Mouse (Mus musculus): ENCODE data around the gene Ccdc57. TPM values are rescaled to one million over a fixed set of nuclear protein-coding genes. Genes with fewer than 3 reads are reported as not detected.

Ccdc57 gene
- polyA plus RNA-seq, 1 experiment from 2014 or later = 5.6 TPM

GRCm38 (mm10) chr11:120965587-120965986 lies 32.9 kb upstream of the Ccdc57 start:
- H3K4me1 ChIP-seq (ENCODE audit: control insufficient read depth, insufficient read depth, low read length) = 0 out of 2 replicates have a peak, but pooled peaks cover 2% of the 10 kb centered on the region
- H3K27me3 ChIP-seq (ENCODE audit: control insufficient read depth, insufficient read depth, low read length) = no peaks in the 10 kb centered on the region
- H3K9me3 ChIP-seq (ENCODE audit: control insufficient read depth, low read depth, low read length) = no peaks in the 10 kb centered on the region
- no peak overlapping the region for H3K27ac ChIP-seq (ENCODE audit: low read length)
- no peak overlapping the region for H3K9ac ChIP-seq (replicated peaks; ENCODE audit: low read depth, low read length)
- peaks cover 97% of the 10 kb centered on the region for H3K36me3 ChIP-seq (ENCODE audit: control insufficient read depth, insufficient read depth, low read length)
- no peak overlapping the region for H3K4me2 ChIP-seq (replicated peaks; ENCODE audit: low read depth, low read length)
- 74% methylated on average over 4 of the region's 4 CpGs for WGBS
- H3K4me3 ChIP-seq (ENCODE audit: low read depth, low read length) = no peak overlapping the region
- ATAC-seq (ENCODE audit: insufficient number of reproducible peaks, insufficient read depth, low FRiP score, low read depth) = no peak

GRCm38 (mm10) chr11:120964195-120965157 lies 31.8 kb upstream of the Ccdc57 start:
- WGBS = 82% methylated on average over 10 of the region's 10 CpGs
- H3K4me1 ChIP-seq (ENCODE audit: control insufficient read depth, insufficient read depth, low read length) = 0 out of 2 replicates have a peak, but pooled peaks cover 2% of the 10 kb centered on the region

GRCm38 (mm10) chr11:120962909-120963308 lies 30.2 kb upstream of the Ccdc57 start:
- H3K9me3 ChIP-seq (ENCODE audit: control insufficient read depth, low read depth, low read length) = no peaks in the 10 kb centered on the region
- no peak overlapping the region for H3K9ac ChIP-seq (replicated peaks; ENCODE audit: low read depth, low read length)
- 90% methylated on average over 7 of the region's 7 CpGs for WGBS
- H3K4me1 ChIP-seq (ENCODE audit: control insufficient read depth, insufficient read depth, low read length) = 0 out of 2 replicates have a peak, but pooled peaks cover 2% of the 10 kb centered on the region
- H3K4me3 ChIP-seq (ENCODE audit: low read depth, low read length) = no peak overlapping the region
- no peaks in the 10 kb centered on the region for H3K27me3 ChIP-seq (ENCODE audit: control insufficient read depth, insufficient read depth, low read length)
- ATAC-seq (ENCODE audit: insufficient number of reproducible peaks, insufficient read depth, low FRiP score, low read depth) = no peak
- peaks cover 77% of the 10 kb centered on the region for H3K36me3 ChIP-seq (ENCODE audit: control insufficient read depth, insufficient read depth, low read length)
- H3K27ac ChIP-seq (ENCODE audit: low read length) = no peak overlapping the region
- H3K4me2 ChIP-seq (replicated peaks; ENCODE audit: low read depth, low read length) = no peak overlapping the region

More at GRCm38 (mm10) chr11:120964195-120965157, 31.8 kb upstream of the Ccdc57 start:
- H3K27ac ChIP-seq (ENCODE audit: low read length) = no peak overlapping the region
- no peak overlapping the region for H3K4me2 ChIP-seq (replicated peaks; ENCODE audit: low read depth, low read length)
- no peaks in the 10 kb centered on the region for H3K27me3 ChIP-seq (ENCODE audit: control insufficient read depth, insufficient read depth, low read length)
- no peak overlapping the region for H3K9ac ChIP-seq (replicated peaks; ENCODE audit: low read depth, low read length)
- no peak overlapping the region for H3K4me3 ChIP-seq (ENCODE audit: low read depth, low read length)
- peaks cover 86% of the 10 kb centered on the region for H3K36me3 ChIP-seq (ENCODE audit: control insufficient read depth, insufficient read depth, low read length)
- no peak for ATAC-seq (ENCODE audit: insufficient number of reproducible peaks, insufficient read depth, low FRiP score, low read depth)
- H3K9me3 ChIP-seq (ENCODE audit: control insufficient read depth, low read depth, low read length) = no peaks in the 10 kb centered on the region

- Histone ChIP-seq H3K4me1 (ENCODE audit: control insufficient read depth, insufficient read depth, low read length) (0 out of 2 replicates have a peak, but pooled peaks cover 2% of the 10 kb centered on the region), H3K9ac (replicated peaks; ENCODE audit: low read depth, low read length) (no peak overlapping the region), H3K4me2 (replicated peaks; ENCODE audit: low read depth, low read length) (no peak overlapping the region), H3K27ac (ENCODE audit: low read length) (no peak overlapping the region), H3K4me3 (ENCODE audit: low read depth, low read length) (no peak overlapping the region), H3K9me3 (ENCODE audit: control insufficient read depth, low read depth, low read length) (no peaks in the 10 kb centered on the region), H3K36me3 (ENCODE audit: control insufficient read depth, insufficient read depth, low read length) (peaks cover 77% of the 10 kb centered on the region), H3K27me3 (ENCODE audit: control insufficient read depth, insufficient read depth, low read length) (no peaks in the 10 kb centered on the region)
- ATAC-seq (ENCODE audit: insufficient number of reproducible peaks, insufficient read depth, low FRiP score, low read depth) = no peak
- WGBS = 89% methylated on average over 13 of the region's 13 CpGs
These were observed 29.5 kb upstream of the Ccdc57 start for GRCm38 (mm10) chr11:120962050-120962771.

GRCm38 (mm10) chr11:120961594-120961993 lies 28.9 kb upstream of the Ccdc57 start:
- Histone ChIP-seq H3K4me3 (ENCODE audit: low read depth, low read length) (no peak overlapping the region), H3K27me3 (ENCODE audit: control insufficient read depth, insufficient read depth, low read length) (no peaks in the 10 kb centered on the region), H3K9ac (replicated peaks; ENCODE audit: low read depth, low read length) (no peak overlapping the region), H3K36me3 (ENCODE audit: control insufficient read depth, insufficient read depth, low read length) (peaks cover 77% of the 10 kb centered on the region), H3K4me2 (replicated peaks; ENCODE audit: low read depth, low read length) (no peak overlapping the region), H3K4me1 (ENCODE audit: control insufficient read depth, insufficient read depth, low read length) (0 out of 2 replicates have a peak, but pooled peaks cover 2% of the 10 kb centered on the region), H3K27ac (ENCODE audit: low read length) (no peak overlapping the region), H3K9me3 (ENCODE audit: control insufficient read depth, low read depth, low read length) (no peaks in the 10 kb centered on the region)
- no peak for ATAC-seq (ENCODE audit: insufficient number of reproducible peaks, insufficient read depth, low FRiP score, low read depth)
- WGBS = 85% methylated on average over 7 of the region's 7 CpGs

GRCm38 (mm10) chr11:120960248-120960647 lies 27.6 kb upstream of the Ccdc57 start:
- 0 out of 2 replicates have a peak, but pooled peaks cover 2% of the 10 kb centered on the region for H3K4me1 ChIP-seq (ENCODE audit: control insufficient read depth, insufficient read depth, low read length)
- no peaks in the 10 kb centered on the region for H3K9me3 ChIP-seq (ENCODE audit: control insufficient read depth, low read depth, low read length)
- H3K36me3 ChIP-seq (ENCODE audit: control insufficient read depth, insufficient read depth, low read length) = peaks cover 77% of the 10 kb centered on the region
- WGBS = 54% methylated on average over 1 of the region's 1 CpGs
- H3K27me3 ChIP-seq (ENCODE audit: control insufficient read depth, insufficient read depth, low read length) = no peaks in the 10 kb centered on the region
- H3K4me2 ChIP-seq (replicated peaks; ENCODE audit: low read depth, low read length) = no peak overlapping the region
- no peak for ATAC-seq (ENCODE audit: insufficient number of reproducible peaks, insufficient read depth, low FRiP score, low read depth)
- H3K27ac ChIP-seq (ENCODE audit: low read length) = no peak overlapping the region
- no peak overlapping the region for H3K4me3 ChIP-seq (ENCODE audit: low read depth, low read length)
- H3K9ac ChIP-seq (replicated peaks; ENCODE audit: low read depth, low read length) = no peak overlapping the region

GRCm38 (mm10) chr11:120959564-120959963 lies 26.9 kb upstream of the Ccdc57 start:
- Histone ChIP-seq H3K4me3 (ENCODE audit: low read depth, low read length) (no peak overlapping the region), H3K9me3 (ENCODE audit: control insufficient read depth, low read depth, low read length) (no peaks in the 10 kb centered on the region), H3K4me2 (replicated peaks; ENCODE audit: low read depth, low read length) (no peak overlapping the region), H3K9ac (replicated peaks; ENCODE audit: low read depth, low read length) (no peak overlapping the region), H3K27me3 (ENCODE audit: control insufficient read depth, insufficient read depth, low read length) (no peaks in the 10 kb centered on the region), H3K27ac (ENCODE audit: low read length) (no peak overlapping the region), H3K36me3 (ENCODE audit: control insufficient read depth, insufficient read depth, low read length) (peaks cover 70% of the 10 kb centered on the region), H3K4me1 (ENCODE audit: control insufficient read depth, insufficient read depth, low read length) (no peaks in the 10 kb centered on the region)
- 76% methylated on average over 3 of the region's 3 CpGs for WGBS
- ATAC-seq (ENCODE audit: insufficient number of reproducible peaks, insufficient read depth, low FRiP score, low read depth) = no peak

- Histone ChIP-seq H3K4me1 (ENCODE audit: control insufficient read depth, insufficient read depth, low read length) (no peaks in the 10 kb centered on the region), H3K27ac (ENCODE audit: low read length) (no peak overlapping the region), H3K36me3 (ENCODE audit: control insufficient read depth, insufficient read depth, low read length) (peaks cover 65% of the 10 kb centered on the region), H3K27me3 (ENCODE audit: control insufficient read depth, insufficient read depth, low read length) (no peaks in the 10 kb centered on the region), H3K9ac (replicated peaks; ENCODE audit: low read depth, low read length) (no peak overlapping the region), H3K9me3 (ENCODE audit: control insufficient read depth, low read depth, low read length) (no peaks in the 10 kb centered on the region), H3K4me3 (ENCODE audit: low read depth, low read length) (no peak overlapping the region), H3K4me2 (replicated peaks; ENCODE audit: low read depth, low read length) (no peak overlapping the region)
- ATAC-seq (ENCODE audit: insufficient number of reproducible peaks, insufficient read depth, low FRiP score, low read depth) = no peak
- WGBS = 83% methylated on average over 16 of the region's 18 CpGs
These were observed 26.4 kb upstream of the Ccdc57 start for GRCm38 (mm10) chr11:120959066-120959465.
